Mouse (Mus musculus) NIH3T3 (cell line): ENCODE measurements around the gene Fbxo34.
"Not testable (repeated sequence)": the region's sequence is repeated elsewhere in the genome, so short reads cannot be mapped to it uniquely, and the experiment has no call there.

Experiments used
- DNase-seq: peaks from one replicate; pipeline ENCODE4 v3.0.0-alpha.2; 2012; ENCODE audit warnings: low read depth

Fbxo34 gene

GRCm38 (mm10) chr14:47516755-47517154, 66.5 kb downstream of the Fbxo34 start:
- DNase-seq: peak; percentile 52

- peak; percentile 54 for DNase-seq
Observed at GRCm38 (mm10) chr14:47518619-47519018, 68.4 kb downstream of the Fbxo34 start.

GRCm38 (mm10) chr14:47520751-47521449, 70.7 kb downstream of the Fbxo34 start:
- DNase-seq: no peak

GRCm38 (mm10) chr14:47521609-47522008, 71.4 kb downstream of the Fbxo34 start:
- DNase-seq: no peak

- no peak for DNase-seq
Observed at GRCm38 (mm10) chr14:47522301-47522700, 72.1 kb downstream of the Fbxo34 start.

GRCm38 (mm10) chr14:47525374-47525773, 75.2 kb downstream of the Fbxo34 start:
- no peak for DNase-seq

- no peak for DNase-seq
Observed at GRCm38 (mm10) chr14:47525861-47526260, 75.6 kb downstream of the Fbxo34 start.

- DNase-seq: no peak
Observed at GRCm38 (mm10) chr14:47527833-47528232, 77.6 kb downstream of the Fbxo34 start.

GRCm38 (mm10) chr14:47528293-47528692, 78.1 kb downstream of the Fbxo34 start:
- no peak for DNase-seq

GRCm38 (mm10) chr14:47529019-47529418, 78.8 kb downstream of the Fbxo34 start:
- DNase-seq: peak; percentile 80

GRCm38 (mm10) chr14:47529592-47529991, 79.4 kb downstream of the Fbxo34 start:
- DNase-seq: not testable (repeated sequence)

- DNase-seq: peak; percentile 45
Observed at GRCm38 (mm10) chr14:47532496-47532895, 82.3 kb downstream of the Fbxo34 start.

- peak; percentile 88 for DNase-seq
Observed at GRCm38 (mm10) chr14:47533365-47534175, 83.3 kb downstream of the Fbxo34 start.

- no peak for DNase-seq
Observed at GRCm38 (mm10) chr14:47534176-47534525, 83.9 kb downstream of the Fbxo34 start.

- DNase-seq: peak; percentile 19
Observed at GRCm38 (mm10) chr14:47535096-47535495, 84.9 kb downstream of the Fbxo34 start.

- DNase-seq: no peak
Observed at GRCm38 (mm10) chr14:47541325-47541948, 91.2 kb downstream of the Fbxo34 start.

- no peak for DNase-seq
Observed at GRCm38 (mm10) chr14:47542283-47542682, 92.1 kb downstream of the Fbxo34 start.

- no peak for DNase-seq
Observed at GRCm38 (mm10) chr14:47544286-47544685, 94.1 kb downstream of the Fbxo34 start.

- DNase-seq: no peak
Observed at GRCm38 (mm10) chr14:47544877-47545276, 94.7 kb downstream of the Fbxo34 start.

- DNase-seq: no peak
Observed at GRCm38 (mm10) chr14:47551668-47552067, 101.4 kb downstream of the Fbxo34 start.

- DNase-seq: no peak
Observed at GRCm38 (mm10) chr14:47553380-47553779, 103.2 kb downstream of the Fbxo34 start.

- no peak for DNase-seq
Observed at GRCm38 (mm10) chr14:47554236-47554635, 104.0 kb downstream of the Fbxo34 start.

- no peak for DNase-seq
Observed at GRCm38 (mm10) chr14:47555225-47555624, 105.0 kb downstream of the Fbxo34 start.
